In the genomic region with DNA sequence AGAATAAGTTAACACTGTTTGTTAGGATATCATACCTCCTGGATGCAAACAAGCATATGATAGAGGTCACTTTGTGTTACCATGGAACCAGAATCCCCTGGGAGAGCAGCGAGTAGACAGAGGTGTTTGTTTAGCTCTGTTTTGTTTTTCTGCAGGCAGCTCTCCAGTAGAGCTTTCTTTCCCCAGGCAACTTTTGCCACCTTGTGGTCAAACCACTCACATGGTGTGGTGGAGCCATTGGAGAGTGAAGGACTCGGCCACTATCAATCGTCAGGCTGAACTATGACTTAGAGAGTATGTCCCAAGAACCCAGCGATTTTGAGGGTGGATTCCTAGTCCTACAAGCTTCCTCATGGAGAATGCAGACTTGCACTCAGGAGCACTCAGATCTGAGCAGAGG, we compare ENCODE assay signal across 10 mouse cellular contexts.
DNase-seq lines count a peak whose midpoint lies in the region; ATAC-seq lines count a peak whose summit lies in the region.
"Had no signal": no experiment of that assay in that cellular context is flagged by ENCODE, and none has a peak within 500 bp of the region (broad histone marks: within the 10 kb centered on the region; RNA-seq: fewer than 3 reads in every experiment).

No protein-coding gene starts in this region.

- no peaks in the 10 kb centered on the region for H3K9me3 ChIP-seq in hindbrain, embryonic 10.5 days
- H3K9me3 ChIP-seq in hindbrain, embryonic 14.5 days (ENCODE audit: control insufficient read depth, low read length): no peaks in the 10 kb centered on the region
- no peaks in the 10 kb centered on the region for H3K9me3 ChIP-seq in limb, embryonic 11.5 days (ENCODE audit: control insufficient read depth, low read length)

- H3K4me3 ChIP-seq in hindbrain, embryonic 10.5 days: no peak overlapping the region
- no peak overlapping the region for H3K4me3 ChIP-seq in hindbrain, embryonic 14.5 days (replicated peaks; ENCODE audit: low read length)
- no peak overlapping the region for H3K4me3 ChIP-seq in limb, embryonic 11.5 days (ENCODE audit: low read depth, low read length)

- WGBS in hindbrain, embryonic 10.5 days: 47% methylated on average over 4 of the region's 4 CpGs
- WGBS in hindbrain, embryonic 14.5 days: 47% methylated on average over 4 of the region's 4 CpGs
- 38% methylated on average over 4 of the region's 4 CpGs for WGBS in limb, embryonic 11.5 days

- no peak overlapping the region for H3K27ac ChIP-seq in hindbrain, embryonic 10.5 days
- H3K27ac ChIP-seq in hindbrain, embryonic 14.5 days: no peak overlapping the region
- no peak overlapping the region for H3K27ac ChIP-seq in limb, embryonic 11.5 days (replicated peaks; ENCODE audit: low read depth, low read length)

- no peak overlapping the region for H3K9ac ChIP-seq in hindbrain, embryonic 14.5 days
- H3K9ac ChIP-seq in limb, embryonic 11.5 days (ENCODE audit: low read length): no peak overlapping the region

- no peak for ATAC-seq in hindbrain, embryonic 14.5 days (ENCODE audit: low FRiP score)
- ATAC-seq in limb, embryonic 11.5 days (ENCODE audit: insufficient number of reproducible peaks, low FRiP score, low TSS enrichment, low read depth): no peak
- ATAC-seq in megakaryocyte, adult 5-6 weeks (ENCODE audit: poor library complexity, severe bottlenecking): no peak

- H3K4me1 ChIP-seq in hindbrain, embryonic 10.5 days (replicated peaks): no peaks in the 10 kb centered on the region
- H3K4me1 ChIP-seq in hindbrain, embryonic 14.5 days (replicated peaks; ENCODE audit: control insufficient read depth, insufficient read depth, low read length): no peaks in the 10 kb centered on the region
- H3K4me1 ChIP-seq in limb, embryonic 11.5 days (ENCODE audit: control insufficient read depth, insufficient read depth, low read length): 0 out of 2 replicates have a peak, but pooled peaks cover 2% of the 10 kb centered on the region

- H3K36me3 ChIP-seq in hindbrain, embryonic 10.5 days: no peaks in the 10 kb centered on the region
- H3K36me3 ChIP-seq in hindbrain, embryonic 14.5 days (replicated peaks; ENCODE audit: control insufficient read depth, insufficient read depth): no peaks in the 10 kb centered on the region
- no peaks in the 10 kb centered on the region for H3K36me3 ChIP-seq in limb, embryonic 11.5 days (ENCODE audit: control insufficient read depth, insufficient read depth, low read length)

- no peak overlapping the region for H3K4me2 ChIP-seq in hindbrain, embryonic 14.5 days (replicated peaks)
- H3K4me2 ChIP-seq in limb, embryonic 11.5 days (ENCODE audit: low read depth, severe bottlenecking): no peak overlapping the region

- peak; percentile 21 for DNase-seq in hindbrain, embryonic 10.5 days (ENCODE audit: low spot score)
- DNase-seq in hindbrain, embryonic 14.5 days (ENCODE audit: low spot score): no peak
- DNase-seq in ES-CJ7 (ENCODE audit: low read depth, low spot score): peak; percentile 19
- DNase-seq in ZHBTc4 (ENCODE audit: low read depth, low spot score): peak; percentile 18
- peak; percentile 52 for DNase-seq in limb, embryonic 11.5 days (ENCODE audit: low spot score)
- DNase-seq in ovary, postnatal 36 days (ENCODE audit: low spot score): no peak
- DNase-seq: cerebellum, adult 8-10 months; left cerebral cortex, postnatal 4 days; thymus, postnatal 4 days had no signal

- H3K27me3 ChIP-seq in hindbrain, embryonic 10.5 days (ENCODE audit: insufficient read depth, poor library complexity, severe bottlenecking): no peaks in the 10 kb centered on the region
- no peaks in the 10 kb centered on the region for H3K27me3 ChIP-seq in hindbrain, embryonic 14.5 days (ENCODE audit: control insufficient read depth, insufficient read depth, low read length)
- no peaks in the 10 kb centered on the region for H3K27me3 ChIP-seq in limb, embryonic 11.5 days (ENCODE audit: control insufficient read depth, insufficient read depth, low read length)

Comparison
In these comparisons a context has a peak if more than half of its experiments do, and no peak if none do; other contexts are left out.
1. DNase-seq: peak in hindbrain, embryonic 10.5 days (single experiment), ES-CJ7 (single experiment), ZHBTc4 (single experiment) and limb, embryonic 11.5 days (single experiment); none in hindbrain, embryonic 14.5 days (single experiment) and ovary, postnatal 36 days (single experiment).